Mouse (Mus musculus): ENCODE data around the gene Ppfia1. TPM values are rescaled to one million over a fixed set of nuclear protein-coding genes. Genes with fewer than 3 reads are reported as not detected.

The Ppfia1 gene
- total RNA-seq (2021): 10 to 100 TPM; 37.8 to 39.6 TPM
- long read RNA-seq, experiment 1, partial matches to known transcripts: 3 of 25 reads
- long read RNA-seq, experiment 1, other reads (novel, unspliced or antisense): 22 of 25 reads
- long read RNA-seq, experiment 2, partial matches to known transcripts: 0 of 7 reads
- long read RNA-seq, experiment 2, other reads (novel, unspliced or antisense): 7 of 7 reads

- peak; percentile 98 for DNase-seq
Observed at GRCm38 (mm10) chr7:144553237-144554122, at the start of gene Ppfia1. Gene Ppfia1 (minus strand): TSS chr7:144553729.

GRCm38 (mm10) chr7:144600333-144600900, 46.9 kb upstream of the Ppfia1 start:
- DNase-seq: no peak

GRCm38 (mm10) chr7:144589508-144589907, 36.0 kb upstream of the Ppfia1 start:
- no peak for DNase-seq

GRCm38 (mm10) chr7:144587291-144587690, 33.8 kb upstream of the Ppfia1 start:
- DNase-seq: peak in 1 of 2 experiments; percentile 42

- peak; percentile 38 to 72 for DNase-seq
Observed at GRCm38 (mm10) chr7:144585648-144586047, 32.1 kb upstream of the Ppfia1 start.

GRCm38 (mm10) chr7:144583619-144584018, 30.1 kb upstream of the Ppfia1 start:
- DNase-seq: peak; percentile 35 to 52

GRCm38 (mm10) chr7:144582284-144582980, 28.9 kb upstream of the Ppfia1 start, which contains the start of gene Fadd:
Gene Fadd (minus strand): TSS chr7:144582463.
- peak; percentile 96 to 99 for DNase-seq

GRCm38 (mm10) chr7:144581559-144582283, 28.2 kb upstream of the Ppfia1 start:
- peak; percentile 89 to 92 for DNase-seq

- DNase-seq: peak; percentile 73 to 80
Observed at GRCm38 (mm10) chr7:144577876-144578275, 24.3 kb upstream of the Ppfia1 start.

- no peak for DNase-seq
Observed at GRCm38 (mm10) chr7:144572234-144572633, 18.7 kb upstream of the Ppfia1 start.

- no peak for DNase-seq
Observed at GRCm38 (mm10) chr7:144571598-144571997, 18.1 kb upstream of the Ppfia1 start.

- DNase-seq: peak; percentile 81 to 83
Observed at GRCm38 (mm10) chr7:144569428-144569827, 15.9 kb upstream of the Ppfia1 start.

GRCm38 (mm10) chr7:144568091-144568490, 14.6 kb upstream of the Ppfia1 start:
- no peak for DNase-seq

GRCm38 (mm10) chr7:144566921-144567682, 13.6 kb upstream of the Ppfia1 start:
- DNase-seq: no peak

GRCm38 (mm10) chr7:144563456-144564155, 10.1 kb upstream of the Ppfia1 start:
- no peak for DNase-seq

GRCm38 (mm10) chr7:144562016-144562415, 8.5 kb upstream of the Ppfia1 start:
- DNase-seq: no peak

- DNase-seq: no peak
Observed at GRCm38 (mm10) chr7:144560594-144560993, 7.1 kb upstream of the Ppfia1 start.

- no peak for DNase-seq
Observed at GRCm38 (mm10) chr7:144558552-144558951, 5.0 kb upstream of the Ppfia1 start.

GRCm38 (mm10) chr7:144554123-144554472, 569 bp upstream of the Ppfia1 start:
- no peak for DNase-seq

- DNase-seq: no peak
Observed at GRCm38 (mm10) chr7:144552274-144552673, 1.3 kb downstream of the Ppfia1 start.

Data from heart, adult 18-20 months (tissue).